Mouse (Mus musculus) fibroblast of lung, adult 2 months (primary cell): ENCODE measurements around the gene Epha5.

Source experiments
- DNase-seq: peaks from one replicate; pipeline ENCODE4 v3.0.0-alpha.2; 2011; ENCODE audit warnings: low read depth

The Epha5 gene

DNA sequence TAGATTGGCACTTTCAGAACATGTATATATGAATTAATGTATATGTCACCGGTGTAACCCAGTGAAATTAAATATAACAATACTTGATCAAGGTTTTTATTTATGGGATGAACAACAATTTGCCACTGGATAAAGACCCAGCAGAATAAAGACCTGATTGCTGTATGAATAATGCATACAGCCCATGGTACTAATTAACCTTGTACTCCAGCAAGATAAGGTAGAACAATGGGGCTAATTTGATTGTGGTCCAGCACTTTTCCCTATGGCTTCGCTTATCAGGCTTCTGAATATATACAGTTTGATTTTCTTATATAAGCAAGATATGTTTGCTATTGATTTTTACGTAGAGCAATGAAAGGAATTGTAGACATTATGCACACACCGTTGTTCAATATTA, 103.6 kb downstream of the Epha5 start:
- no peak for DNase-seq

DNA sequence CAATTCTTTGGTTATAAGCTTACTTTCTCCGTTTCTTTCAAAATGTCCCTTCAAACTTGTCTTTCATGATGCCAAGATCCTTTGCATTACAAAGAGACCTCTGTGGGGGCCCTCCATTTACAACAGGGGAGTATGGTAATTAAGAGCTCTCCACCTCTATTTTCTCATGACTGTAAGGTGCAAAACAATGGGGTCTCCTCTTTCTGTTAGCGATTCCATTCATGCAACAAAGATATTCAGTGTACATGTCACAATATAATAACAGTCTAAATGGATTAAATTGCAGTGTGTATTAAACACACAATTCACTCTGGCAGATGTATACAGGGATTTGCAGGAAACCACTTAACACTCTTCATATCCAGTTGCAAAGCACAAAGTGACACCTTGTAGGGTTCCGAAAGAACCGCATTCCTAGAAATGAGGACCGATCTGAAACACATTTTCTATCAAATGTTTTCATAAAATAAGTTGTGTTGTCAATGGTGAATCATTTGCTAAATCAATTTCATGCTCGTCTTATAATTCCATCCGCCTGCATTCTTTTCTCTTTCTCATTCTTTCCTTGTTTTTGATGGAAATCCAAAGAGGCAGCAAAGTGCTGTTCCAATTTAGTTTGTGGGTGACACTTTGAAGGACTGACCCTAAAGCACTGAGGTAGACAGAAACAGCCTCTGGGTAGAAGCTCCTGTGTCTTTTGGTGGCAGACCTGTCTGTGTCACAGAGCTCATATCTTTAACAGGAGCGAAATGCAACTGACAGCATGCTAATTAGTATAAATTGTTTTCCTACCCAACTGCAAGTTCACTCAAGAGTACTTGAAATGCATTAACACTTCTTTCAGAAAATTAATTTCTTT, 118.1 kb downstream of the Epha5 start:
- no peak for DNase-seq

DNA sequence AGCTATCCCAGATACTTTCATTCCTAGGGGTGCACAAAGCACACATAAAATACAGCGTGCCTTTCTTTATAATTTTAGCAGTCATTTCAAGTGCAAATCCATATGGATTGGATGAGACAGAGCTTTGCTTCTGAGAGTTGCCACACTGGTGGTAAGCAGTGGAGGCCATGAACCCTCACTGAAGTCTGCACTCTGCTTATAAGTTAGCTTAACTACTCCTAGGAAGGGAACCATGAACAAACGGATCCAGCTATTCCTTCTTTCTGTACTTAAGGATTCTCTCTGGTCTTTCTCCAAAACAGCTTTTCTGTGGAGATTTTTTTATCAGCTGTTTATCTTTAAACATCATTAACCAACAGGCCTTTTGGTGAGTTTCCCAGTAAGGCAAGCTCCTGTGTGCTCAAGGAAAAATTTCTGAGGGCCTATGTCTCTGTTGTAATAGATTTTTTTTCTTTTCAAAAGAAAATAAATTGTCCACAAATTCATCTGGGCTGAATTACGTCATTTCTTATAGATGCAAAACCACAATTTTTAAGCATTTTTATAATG, 127.7 kb downstream of the Epha5 start:
- DNase-seq, result no peak

DNA sequence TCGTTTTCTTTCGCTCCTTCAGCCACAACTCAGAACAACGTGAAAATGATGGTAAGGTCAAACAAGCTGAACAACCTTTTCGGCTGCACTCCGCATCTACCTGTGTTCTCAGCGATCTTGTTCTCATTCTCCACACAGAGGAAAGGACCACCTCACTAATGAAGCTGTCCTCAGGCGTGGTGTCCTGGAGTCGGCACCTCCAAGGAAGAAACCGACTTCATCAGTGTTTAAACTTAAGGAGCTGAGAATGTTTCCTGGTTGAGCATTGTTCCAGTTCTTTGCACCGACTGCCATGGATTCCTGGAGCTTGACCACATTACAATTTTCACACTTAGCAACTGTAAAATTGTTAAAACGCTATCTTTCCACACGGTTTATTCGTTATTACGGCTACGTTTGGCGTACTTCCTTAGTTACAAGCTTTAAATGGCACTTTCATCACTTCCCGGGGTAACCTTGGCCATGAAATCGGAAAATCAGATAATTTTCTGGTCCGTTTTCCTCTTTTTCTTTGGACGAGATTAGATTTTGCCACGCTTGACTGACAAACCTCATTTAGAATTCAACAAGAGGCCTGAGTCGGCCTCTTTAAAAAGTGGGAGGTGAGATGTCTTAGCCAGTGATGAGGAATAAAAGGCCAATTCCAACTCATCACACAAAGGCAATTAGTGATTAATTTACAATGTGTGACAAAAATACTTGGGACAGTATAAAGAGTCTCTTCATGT, 135.7 kb downstream of the Epha5 start:
- no peak for DNase-seq

DNA sequence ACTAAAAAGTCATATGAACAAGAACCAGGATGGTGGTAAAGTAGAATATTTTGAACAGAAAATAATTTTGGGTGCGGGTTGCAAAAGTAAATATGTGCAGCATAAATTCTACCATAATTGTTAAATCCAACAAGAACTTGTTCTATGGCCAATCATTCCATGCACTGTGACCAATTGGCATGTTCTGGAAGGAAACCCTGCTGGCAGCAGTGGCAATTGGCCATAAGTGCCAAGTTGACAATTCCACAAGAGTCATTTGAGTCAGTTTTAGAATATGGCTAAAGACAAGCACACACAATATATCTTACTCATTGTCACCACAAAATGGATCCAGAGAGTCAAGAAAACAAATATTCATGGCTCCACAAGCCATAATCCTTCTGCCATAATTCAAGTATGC, 140.2 kb downstream of the Epha5 start:
- DNase-seq, result no peak

DNA sequence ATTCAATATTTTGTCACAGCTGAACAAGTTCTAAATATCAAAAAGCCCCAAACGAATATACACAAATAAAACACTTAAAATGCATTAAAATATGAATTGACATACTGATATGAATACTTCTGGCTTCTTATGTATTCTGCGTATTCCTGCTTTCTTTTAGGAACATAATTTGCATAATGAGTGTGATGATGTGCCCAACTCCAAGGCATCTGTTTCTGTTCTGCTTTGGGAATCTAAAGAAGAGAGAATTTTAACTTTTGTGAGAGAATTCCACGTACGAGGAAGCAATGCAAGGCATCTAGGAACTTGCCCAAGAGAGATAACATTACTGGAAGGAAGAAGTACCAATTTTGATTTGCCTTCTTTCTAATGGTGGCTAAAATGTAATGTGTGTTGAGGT, 151.8 kb downstream of the Epha5 start:
- no peak for DNase-seq

DNA sequence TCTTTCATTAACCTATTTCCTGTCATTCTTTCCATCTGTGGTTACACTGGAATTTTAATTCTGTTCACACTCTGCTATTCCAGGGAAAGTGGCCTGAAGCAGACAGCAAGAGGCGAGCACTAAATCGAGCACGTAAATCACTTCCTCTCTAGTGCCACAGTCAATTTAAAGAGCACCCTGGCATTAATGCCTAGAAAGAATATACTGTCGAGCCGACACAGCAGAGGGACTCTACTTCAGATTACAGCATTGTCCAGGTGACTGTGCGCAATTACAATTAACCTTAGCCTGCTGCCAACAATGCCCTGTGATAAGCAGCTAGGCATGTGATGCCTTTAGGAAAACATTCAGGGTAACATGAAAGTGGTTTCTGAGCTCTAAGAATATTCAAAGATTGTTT, 153.2 kb downstream of the Epha5 start:
- no peak for DNase-seq

DNA sequence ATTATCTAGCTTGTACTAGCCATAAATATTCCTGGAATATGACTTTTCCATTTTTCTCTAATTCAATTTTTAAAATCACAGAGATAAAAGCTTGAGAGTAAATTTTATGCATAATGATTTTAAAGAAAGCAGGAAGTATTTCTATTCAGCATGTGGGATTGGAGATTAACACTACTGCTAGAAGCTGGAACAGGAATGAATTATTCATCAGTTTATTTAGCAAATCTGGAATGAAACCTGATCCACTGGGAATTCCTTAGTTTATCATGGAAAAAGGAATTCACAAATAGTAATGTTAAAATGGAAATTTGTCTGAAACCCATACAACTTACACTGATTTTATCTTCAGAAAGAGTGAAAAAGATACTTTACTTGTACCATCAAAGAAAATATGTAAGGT, 187.2 kb downstream of the Epha5 start:
- DNase-seq, result no peak

DNA sequence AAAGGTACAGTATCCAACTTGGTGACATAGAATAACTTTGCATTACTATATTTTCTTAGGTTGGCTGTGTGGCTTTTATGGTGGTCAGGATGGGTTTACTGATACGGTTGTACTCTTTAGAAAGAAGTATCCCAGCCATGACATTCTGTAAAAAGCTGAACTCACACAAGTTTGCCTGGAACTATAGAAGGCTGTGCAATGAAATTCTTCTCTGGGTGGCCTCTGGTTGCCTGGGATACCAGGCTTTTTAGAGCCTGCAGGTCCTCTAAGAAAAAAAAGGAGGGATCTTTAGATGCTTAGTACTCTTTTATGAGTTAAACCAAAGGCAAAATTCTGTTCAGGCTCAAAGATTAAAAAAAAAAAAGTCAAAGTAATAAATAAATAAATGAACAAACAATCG, 208.6 kb downstream of the Epha5 start:
- no peak for DNase-seq

DNA sequence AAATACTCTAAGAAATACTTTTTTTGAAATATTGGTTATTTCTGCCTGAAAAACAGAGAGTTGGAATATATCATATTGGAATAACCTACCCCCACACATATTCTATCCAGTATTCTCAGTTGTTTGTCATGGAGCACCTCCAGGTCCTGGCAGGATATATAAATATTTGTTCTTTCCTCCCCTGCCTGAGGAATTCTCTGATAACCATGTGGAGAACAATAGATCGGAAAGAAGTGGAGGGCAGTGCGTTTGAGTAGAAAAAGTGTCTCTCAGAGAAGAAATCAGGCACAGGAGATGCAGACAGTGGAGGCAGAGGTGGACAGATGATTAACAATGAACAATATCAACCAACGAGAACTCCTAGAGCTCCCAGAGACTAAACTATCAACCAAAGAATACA, 223.8 kb downstream of the Epha5 start:
- no peak for DNase-seq

DNA sequence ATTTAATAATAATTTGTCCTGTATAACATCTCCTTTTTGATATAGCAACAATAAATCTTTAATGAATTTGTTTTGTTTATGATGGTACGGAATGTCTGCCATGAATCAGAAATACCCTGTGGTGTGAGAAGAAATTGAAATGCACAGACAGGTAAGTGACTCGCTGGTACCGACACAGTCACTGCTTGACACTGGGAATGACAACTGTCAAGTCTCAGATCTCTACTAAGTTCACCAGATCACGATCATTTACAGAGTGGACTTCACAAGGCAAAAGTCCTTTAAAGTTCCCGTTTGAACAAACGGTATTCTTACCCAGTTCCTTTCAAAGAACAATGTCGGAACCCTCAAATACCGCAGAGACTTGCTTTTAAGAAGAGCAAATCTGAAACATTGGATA, 233.0 kb downstream of the Epha5 start:
- DNase-seq, result no peak

DNA sequence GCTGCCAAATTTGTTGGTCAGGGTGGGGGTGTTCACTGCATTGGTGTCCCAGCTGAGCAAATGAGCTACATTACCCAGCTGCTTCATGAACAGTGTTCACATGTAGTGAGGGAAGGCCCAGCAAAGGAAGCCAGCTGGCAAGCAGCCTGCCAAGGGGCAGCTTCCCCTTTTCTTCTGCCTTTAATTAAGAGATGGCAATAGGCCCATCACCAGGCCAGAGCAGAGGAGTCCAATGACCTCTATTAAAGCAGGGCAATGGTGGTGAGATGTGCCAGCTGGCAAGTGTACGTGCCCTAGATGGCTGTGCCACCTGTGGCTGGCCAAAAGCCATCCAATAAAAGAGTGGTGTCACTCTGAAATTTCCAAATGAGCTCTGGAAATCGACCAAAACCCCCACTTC, 264.1 kb downstream of the Epha5 start:
- no peak for DNase-seq

DNA sequence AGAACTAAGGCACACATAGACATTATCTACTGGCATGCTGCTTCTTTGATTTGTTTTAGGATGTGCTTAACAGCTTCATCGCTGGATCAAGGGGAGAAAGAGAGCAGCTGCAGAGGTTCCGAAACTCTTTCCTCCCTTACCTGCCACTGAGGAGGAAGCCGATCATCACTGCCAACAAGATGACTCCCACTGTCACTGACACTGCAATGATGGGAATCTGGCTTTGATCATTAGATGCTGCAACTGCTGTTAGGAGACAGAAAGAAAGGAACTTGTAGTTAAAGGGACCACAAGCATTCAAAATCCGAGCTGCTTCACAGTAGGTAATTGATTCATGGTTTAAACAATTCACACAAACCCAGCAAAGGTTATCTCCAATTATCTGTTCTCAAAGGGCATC, 275.0 kb downstream of the Epha5 start:
- DNase-seq, result no peak

DNA sequence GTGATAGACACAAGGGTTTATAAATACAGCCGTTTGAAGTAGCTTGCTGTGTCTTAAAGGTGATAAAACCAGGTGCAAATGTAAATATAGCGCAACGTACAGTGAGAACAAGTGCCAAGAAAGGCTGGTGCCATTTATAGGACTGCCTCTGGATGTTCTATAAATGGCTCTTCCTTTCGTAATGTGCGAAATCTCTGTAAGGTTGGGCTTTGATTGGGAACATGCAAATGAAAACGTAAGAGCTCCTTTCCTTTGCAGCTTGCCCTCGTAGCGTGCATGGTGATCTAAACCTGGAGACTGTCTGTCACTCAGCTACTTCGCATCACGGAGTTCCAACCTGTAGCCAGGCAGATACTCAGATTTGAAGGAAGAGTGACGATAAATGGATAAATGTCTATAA, 321.2 kb downstream of the Epha5 start:
- no peak for DNase-seq

DNA sequence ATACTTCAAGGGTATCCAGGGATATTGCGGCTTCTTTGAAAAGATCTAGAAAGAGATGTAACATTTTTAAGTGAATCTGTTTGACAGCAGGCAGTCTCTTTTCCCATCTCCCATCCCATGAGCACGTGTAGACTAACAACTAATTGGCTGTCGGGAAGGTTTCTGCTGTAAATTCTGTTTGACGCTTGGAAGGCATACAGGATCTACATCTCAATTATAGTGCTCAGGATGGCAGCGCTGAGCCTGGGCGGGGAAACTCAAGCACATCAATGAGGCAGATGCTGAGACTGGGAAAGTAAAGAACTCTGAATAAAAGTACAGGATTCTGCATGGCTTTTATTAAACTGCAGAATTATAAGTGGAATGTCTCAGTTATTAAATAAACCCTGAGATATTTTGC, 335.9 kb downstream of the Epha5 start:
- DNase-seq, result no peak

DNA sequence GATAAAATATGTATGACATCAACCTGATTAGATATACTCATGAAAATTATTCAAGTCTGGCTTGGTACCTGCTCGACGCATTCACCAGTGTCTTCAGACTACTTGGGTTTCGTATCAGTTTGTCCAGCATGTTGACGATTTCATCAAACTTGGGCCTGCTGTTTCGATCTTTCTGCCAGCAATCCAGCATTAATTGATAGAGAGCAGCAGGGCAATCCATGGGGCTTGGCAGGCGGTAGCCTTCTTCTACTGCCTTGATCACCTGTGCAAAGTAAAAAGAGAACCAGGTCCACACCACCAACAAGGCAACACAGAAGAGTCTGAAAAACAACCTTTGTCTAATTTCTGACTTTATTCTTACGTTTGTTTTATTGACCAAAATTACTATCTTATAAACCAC, 346.2 kb downstream of the Epha5 start:
- no peak for DNase-seq

DNA sequence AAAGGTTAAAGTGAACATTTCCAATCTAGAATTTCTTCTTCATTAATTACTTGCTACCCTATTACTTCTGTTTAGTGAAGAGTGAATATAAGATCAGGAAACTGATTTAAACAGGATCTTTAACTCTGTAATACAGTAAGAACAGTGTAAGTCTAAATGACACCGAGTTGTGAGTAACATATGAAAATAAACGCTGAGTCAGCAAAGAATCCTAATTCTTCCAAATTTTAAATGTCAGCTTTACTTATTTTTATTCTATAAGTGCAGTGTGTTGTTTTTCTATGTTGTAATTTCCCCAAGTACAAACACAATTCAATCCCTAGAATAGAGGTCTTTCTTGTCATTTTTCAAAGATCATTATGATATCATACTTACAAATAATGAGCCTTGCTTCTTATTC, 363.3 kb downstream of the Epha5 start:
- DNase-seq, result no peak

DNA sequence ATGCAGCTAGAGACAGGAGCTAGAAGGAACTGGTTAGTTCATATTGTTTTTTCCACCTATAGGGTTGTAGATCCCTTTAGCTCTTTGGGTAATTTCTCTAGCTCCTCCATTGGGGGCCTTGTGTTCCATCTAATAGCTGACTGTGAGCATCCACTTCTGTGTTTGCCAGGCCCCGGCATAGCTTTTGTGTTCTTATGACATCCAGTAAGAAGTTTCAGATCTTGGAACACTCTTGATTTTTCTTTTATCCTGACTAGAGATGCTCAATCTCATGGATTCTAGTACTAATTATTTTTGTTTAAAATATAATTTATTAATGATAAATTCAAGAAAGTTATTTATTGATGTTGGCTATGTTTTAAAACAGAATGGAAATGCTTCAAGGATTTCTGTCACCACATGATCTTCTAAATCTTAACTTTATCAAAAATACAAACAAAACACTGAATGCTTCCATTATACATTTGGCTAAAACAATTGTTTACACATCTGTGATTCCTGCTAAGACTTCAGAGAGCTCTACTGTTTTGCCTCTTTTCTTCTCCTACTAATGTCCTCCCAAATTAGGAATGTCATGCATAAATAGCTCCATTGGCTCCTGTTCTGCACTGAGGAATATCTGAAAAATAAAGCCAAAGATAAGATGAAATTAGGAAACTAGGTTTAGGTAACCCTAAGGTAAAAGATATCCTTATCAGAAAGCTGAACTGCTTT, 379.8 kb downstream of the Epha5 start:
- DNase-seq, result no peak
